Mouse (Mus musculus): ENCODE results near the gene P3h3. TPM values are rescaled to one million over a fixed set of nuclear protein-coding genes. Genes with fewer than 3 reads are reported as not detected.
A peak's percentile ranks its signal among the peaks of the same experiment; 100 is the strongest.
"Not testable (repeated sequence)": the region's sequence is repeated elsewhere in the genome, so short reads cannot be mapped to it uniquely, and the experiment has no call there.

P3h3 gene
- total RNA-seq, 4 experiments from 2014 or later = 2.0 to 4.5 (median 3.3) TPM

DNA sequence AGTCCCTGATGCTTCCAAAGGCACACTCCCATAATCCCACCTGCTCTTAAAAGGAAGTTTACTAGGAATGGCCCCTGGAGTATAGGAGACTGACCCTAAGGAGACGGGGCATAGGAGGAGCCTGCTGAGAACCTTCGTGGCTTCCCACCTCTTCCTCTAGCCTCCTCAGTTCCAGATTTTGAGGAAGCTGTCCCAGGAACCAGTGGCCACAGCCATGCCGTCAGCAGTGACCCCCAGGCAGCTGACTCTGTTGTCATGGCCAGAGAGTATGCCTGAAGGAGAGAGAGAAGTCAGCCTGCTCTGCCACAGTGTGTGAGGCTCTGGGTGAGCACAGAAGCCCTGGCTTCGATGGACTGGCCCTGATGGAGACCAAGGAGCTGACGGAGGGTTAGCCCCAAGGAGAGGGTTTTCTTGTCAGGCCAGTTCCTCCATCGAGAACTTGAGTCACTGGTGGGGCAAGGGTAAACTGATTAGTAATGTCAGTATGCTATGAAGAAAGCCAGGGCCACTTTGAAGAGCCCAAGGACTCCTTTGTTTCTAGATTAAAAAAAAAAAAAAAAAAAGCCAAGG is 23.0 kb downstream of the P3h3 start:
- no peak for DNase-seq (ENCODE audit: low spot score in 2 of 2)

DNA sequence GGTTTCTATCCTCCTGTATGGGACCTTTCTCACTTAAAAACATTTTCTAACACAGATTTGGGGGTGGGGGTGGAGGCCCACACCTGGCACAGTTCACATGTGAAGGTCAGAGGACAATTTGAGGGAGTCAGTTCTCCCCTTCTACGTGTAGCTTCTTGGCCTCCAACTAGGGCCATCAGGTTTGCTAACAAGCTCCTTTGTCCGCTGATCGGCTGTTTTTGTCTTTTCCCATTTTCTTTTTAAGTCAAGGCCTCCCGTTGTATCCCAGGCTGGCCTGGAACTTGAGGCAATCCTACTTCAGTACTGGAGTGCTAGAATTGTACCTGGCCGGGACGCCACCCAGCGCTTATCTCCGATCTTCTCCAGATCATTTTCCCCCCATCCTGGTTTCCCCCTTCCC is 25.9 kb downstream of the P3h3 start:
- DNase-seq (ENCODE audit: low spot score in 2 of 2) = no peak

DNA sequence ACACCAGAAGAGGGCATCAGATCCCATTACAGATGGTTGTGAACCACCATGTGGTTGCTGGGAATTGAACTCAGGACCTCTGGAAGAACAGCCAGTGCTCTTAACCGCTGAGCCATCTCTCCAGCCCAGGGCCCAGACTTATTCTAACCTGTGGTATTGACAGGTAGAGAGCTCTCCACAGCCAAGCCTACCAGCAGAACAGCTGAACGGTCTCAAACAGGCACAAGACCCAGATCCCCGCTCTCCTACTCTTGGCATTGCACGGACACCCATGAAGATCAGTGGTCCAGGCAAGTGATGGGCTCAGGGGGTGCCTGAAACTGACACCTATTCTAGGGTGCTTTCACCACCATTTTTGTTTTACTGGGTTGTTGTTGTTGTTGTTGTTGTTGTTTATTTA is 26.4 kb downstream of the P3h3 start:
- not testable (repeated sequence) for DNase-seq (ENCODE audit: low spot score in 2 of 2)

DNA sequence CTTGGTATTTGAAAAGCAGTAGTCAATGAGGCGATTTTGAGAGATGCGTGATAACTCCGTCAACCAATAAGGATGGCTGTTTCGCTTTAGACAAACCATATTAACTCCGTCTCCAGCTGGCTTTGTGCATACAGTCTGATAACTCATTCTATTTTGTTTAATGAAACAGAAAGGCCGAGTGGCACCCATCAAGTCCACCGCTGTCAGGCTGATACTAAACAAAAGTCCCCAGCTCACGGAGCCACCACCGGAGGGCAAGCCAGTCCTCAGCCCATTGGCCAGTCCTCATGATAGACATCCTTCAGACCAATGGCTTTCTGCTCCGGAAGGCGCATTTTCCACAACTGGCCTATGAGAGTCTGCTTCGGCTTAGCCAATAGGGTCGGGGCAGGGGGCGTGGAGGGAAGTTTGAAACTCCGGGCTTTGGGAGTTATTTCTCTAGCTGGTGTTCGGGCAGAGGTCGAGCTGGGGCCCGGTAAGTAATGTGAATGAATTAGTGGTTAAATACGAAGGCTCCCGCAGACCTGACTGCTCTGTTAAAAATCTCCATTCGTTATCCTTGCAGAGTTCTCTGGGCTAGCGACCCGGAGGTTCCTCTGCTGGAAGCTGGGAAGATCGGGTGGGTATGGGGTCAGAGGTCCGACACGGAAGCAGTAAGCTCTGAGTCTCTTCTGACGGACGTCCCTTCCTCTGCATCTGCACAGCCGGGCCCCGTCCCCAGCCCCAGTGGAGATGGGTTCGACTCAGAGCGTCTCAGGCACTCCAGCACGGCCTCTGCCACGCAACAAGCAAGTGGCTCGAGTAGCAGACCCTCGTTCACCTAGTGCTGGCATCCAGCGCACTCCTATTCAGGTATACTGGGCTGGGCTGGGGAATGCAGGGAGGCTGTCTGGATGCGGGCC is 27.5 kb downstream of the P3h3 start:
- peak; percentile 89 to 91 for DNase-seq (ENCODE audit: low spot score in 2 of 2)

DNA sequence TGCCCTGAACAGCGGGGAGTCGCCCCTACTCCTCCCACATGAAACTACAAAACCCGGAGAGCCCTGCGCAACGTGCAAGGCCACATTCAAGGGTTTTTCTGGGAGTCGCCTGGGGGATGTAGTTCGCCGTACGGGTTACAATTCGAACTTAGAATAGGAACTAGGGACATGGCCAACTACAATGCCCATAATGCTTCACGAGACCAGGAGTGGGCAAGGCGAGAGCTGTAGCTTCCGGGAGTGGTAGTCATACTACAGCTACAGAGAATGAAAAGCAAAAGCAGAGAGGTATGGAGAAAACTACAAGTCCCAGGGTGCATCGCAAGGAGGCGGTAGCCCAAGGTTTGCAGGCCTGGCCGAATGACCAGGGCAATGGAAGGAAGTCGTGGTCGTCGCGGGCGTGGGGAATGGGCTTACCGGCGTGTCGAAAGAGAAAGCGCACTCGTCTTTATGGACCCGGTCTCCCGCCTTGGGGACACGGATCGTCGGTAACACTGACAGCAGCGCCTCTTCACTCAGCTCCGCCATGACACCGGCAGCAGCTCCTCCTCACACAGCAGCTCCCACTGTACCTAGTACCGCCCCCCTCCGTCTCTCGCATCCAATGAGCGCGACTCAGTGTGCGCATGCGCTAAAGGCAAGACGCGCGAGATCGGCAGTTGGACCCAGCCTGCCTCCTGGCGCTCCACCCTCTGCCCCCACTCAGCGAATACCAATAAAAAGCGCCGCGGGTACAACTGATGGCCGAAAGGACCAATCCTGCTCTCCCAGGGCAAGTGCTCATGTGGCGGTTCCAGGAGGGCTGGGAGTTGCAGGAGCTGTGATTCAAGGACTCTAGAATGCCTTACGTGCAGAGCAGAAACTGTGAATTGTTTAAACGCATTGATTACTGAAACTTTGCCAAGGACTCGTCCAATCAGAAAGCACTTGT is 28.4 kb downstream of the P3h3 start, which contains the start of the genes Usp5 and Cdca3:
TSS of gene Usp5 (minus strand) at position 617 of the 931 bp plus-strand sequence.
TSS of gene Cdca3 (plus strand) at position 680 of the 931 bp plus-strand sequence.
- peak; percentile 98 to 99 for DNase-seq (ENCODE audit: low spot score in 2 of 2)

DNA sequence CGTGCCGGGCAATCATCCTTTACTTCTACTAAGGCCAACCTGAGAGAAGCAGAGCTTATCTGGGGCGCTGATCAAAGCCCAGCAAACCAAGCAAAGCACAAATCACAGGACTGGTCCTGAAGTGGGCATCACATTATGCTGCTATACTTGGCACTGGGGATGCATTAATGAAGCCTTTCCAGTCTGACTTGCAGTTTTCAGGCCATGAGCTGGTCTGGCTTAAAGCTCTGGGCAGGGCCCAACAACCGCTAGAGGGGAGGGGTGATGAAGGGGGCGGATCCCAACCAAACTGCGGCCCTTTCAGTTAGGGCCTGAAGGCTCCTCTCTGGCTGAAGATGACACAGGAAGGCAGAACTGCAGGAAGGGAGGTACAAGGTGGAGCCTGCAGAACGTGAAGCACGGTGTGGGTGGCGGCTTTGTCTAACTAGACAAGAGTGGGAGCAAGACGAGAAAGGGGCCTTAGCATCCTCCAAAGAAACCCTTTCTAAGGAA is 29.4 kb downstream of the P3h3 start:
- no peak for DNase-seq (ENCODE audit: low spot score in 2 of 2)

DNA sequence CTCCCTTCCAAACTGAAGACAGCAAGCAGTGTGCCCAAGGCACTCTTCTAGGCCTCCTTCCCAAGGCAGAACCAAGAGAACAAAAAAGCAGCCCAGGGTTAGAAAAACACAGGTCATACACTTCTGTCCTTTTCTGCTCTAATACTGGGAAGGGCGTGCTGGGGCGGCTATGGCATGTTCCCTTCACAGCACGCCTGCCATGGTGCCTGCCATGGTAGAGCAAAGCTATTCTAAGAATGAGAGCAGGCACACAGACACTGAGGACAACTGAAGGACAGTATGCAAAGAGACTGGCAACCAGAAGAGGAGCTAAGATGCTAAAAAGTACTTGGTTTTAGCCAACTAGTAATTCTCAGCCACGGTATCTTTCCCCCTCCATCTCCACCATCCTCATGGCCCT is 35.5 kb downstream of the P3h3 start:
- no peak for DNase-seq (ENCODE audit: low spot score in 2 of 2)

DNA sequence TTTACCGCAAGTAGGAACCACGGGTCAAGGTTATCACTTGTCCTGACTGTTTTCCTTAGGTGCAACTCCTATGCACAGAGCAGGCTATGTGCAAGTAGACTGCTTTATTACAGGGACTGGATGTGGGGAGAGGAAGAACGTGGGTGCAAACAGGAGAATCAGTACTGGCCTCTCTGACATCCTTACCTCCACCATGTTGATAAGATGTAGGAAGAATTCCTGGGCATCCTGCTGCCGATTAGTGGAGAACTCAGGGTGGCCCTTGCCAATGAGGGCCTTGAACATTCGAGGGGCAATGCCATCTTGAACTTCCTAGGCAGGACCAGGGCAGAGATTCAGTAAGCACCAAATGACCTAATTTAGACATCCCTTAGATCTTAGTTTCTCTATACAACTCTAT is 36.7 kb downstream of the P3h3 start:
- DNase-seq (ENCODE audit: low spot score in 2 of 2) = no peak

DNA sequence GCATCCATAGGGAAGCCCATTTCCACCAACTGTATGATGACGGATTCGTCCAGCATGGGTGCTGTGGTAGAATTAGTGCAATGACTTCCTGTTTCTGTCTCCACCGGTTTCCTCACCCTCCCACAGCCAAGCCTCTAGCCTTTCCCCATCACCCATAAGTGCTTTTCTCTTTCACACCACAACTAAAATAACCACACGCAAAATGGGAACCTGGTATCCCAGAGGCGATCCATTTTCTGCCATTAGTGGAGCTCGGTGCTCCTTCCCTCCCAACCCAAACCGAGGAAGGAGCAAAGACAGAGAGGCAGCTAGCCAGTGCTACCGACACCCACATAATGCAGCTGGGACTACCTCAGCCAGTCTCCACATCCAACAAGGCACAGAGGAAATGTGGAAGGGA is 39.6 kb downstream of the P3h3 start:
- DNase-seq (ENCODE audit: low spot score in 2 of 2) = no peak

DNA sequence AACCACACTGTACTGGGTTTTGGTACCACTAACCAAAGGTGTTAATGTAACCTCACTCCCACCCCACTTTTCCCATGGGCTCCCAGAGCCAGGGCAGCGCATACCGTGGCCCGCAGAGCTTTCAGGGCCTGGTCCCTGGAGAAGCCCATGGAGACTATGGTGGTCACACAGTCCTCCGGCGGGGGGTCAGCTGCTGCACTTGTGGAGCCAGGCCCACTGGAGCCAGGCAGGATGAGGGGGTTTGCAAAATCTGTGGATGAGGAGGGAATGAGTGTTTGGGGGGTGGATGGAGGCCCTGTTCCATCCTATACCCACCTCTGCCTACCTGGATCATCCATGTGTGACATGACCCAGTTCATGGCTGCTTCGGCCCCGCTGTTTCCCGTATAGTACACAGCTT is 40.0 kb downstream of the P3h3 start:
- DNase-seq (ENCODE audit: low spot score in 2 of 2) = no peak

DNA sequence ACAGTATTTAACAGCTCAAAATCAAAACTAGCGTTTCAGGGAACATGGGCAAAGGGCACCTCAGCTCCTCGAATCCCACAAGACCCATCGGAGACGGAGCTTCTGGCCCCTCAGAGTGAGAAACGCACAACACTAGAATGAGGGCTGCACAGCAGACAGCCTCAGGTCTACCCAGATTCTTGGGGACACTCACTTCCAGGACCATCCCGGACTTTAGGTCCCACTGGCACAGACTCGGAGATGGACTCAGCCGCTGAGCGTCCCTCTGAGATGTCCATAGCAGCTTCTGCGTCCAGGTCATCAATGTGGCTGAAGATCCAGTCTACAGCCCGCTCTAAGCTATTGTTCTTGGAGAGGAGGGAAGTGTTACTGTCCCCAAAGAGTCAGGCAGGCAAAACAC is 40.4 kb downstream of the P3h3 start:
- DNase-seq (ENCODE audit: low spot score in 2 of 2) = no peak

DNA sequence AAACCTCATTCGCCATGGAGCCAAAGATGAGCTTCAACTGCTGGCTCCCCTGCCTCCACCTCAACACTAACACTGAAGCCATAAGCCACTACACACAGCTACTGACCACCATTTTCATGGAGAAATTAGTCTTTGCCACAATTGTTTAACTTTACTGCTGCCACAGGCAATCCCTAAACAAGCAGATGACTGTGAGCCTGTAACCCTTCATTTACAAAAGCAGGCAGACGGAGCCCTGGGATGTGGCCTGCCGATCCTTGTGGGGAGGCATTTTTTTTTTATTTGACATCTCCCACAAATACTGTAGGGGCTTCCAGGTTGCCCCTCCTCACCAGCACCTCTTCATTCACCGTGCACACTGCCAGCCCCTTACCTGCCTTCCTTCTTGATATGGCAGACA is 40.9 kb downstream of the P3h3 start:
- DNase-seq (ENCODE audit: low spot score in 2 of 2) = no peak

DNA sequence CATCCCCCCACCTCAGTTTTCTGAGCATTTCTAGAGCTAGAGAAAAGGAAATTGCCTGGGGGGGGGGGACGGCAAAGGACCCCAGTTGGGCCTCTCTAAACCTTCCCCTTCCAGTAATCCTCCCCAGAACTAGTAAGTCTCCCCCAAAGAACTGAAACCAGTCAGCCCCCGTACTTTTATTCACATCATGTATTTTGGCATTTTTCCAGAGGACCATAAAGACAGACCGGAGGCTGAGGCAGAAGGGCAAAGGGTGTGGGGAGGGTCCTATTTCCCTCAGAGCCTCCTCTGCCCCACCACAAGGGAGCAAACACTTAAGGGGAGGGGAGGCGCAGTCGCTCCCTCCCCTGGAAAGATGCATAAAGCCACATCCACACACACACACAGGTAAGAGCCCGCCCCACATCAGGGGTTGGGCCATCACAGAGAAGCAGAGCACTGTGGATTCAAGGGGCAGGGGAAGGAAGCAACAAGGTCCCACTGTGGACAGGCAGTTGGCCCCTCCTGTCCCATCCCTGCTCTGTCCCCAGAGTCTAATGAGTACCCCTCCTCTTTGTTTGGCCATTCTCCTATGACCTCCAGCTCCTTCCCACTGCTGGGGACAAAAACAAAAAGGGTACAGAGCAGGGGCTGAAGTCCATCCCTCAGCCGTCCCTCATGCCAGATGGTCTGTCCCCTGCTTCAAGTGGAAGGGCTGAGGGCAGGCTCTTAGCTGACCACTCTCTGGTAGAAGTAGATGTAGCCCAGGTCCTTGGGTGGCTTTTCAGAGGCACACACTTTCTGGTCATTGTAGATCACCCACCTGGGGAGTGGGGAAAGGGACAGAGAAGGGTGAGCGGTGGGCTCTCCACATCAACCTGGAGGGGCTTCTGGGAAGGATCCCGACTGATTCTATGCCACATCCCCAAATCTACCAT is 42.4 kb downstream of the P3h3 start:
- no peak for DNase-seq (ENCODE audit: low spot score in 2 of 2)

DNA sequence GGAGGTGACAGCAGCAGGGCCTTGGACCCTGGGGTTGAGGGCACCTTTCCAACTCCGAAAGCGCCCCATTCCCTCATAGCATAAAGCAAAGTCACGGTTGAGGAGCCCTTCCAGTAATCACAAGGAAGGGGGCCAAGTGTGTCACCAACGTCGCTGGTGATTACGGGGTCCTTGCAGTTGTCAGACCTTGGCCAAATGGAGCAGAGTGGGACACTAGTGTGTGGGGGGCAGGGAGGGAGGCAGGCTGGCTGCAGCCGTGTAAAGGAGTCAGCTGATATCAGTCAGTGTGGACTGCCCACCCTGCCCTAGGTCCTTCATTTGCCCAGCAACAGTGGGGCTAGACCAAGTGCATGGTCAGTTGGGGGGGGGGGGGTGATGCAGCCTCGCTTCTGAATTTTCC is 43.1 kb downstream of the P3h3 start:
- DNase-seq (ENCODE audit: low spot score in 2 of 2) = no peak

DNA sequence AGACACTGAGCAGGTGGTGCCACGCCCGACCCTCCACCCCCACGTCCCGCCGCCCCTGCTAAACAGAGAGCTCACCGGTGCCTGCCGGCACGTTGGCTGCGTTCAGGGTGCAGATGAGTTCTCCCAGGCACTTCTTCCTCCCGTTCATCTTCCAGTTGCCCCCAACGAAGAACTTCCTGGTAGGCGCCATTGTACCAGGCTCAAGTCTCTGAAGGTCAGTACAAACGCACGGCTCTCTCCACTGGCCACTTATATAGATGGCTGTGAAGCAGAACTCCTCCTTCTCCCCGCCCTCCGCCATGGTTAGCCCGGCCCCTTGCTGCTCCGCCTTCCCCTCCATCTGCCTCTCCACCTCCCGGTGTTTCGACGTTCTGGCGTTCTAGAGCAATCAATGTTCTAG is 43.6 kb downstream of the P3h3 start, which contains the start of gene Tpi1:
TSS of gene Tpi1 (minus strand) at position 364 of the 400 bp plus-strand sequence.
- DNase-seq (ENCODE audit: low spot score in 2 of 2) = peak; percentile 89

DNA sequence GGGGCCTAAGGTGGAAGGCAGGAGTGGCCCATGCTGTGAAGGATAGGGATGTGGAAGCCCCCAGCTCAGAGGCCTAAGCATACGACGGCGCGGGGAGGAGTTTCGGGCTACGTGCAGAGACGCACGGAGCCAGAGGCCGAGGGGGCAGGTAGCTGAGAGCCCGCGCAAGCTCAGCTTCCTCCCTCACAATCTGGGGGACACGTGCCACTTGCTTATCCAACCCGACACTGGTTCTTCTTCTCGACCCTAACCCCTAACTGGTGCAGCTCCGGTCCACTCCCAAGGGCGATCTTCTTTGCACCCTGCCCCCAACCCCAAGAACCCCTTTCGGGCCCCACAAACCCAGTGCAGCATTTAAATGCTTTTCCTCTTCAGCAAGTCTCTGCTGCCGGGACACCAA is 44.1 kb downstream of the P3h3 start:
- DNase-seq (ENCODE audit: low spot score in 2 of 2) = peak; percentile 63 to 76

DNA sequence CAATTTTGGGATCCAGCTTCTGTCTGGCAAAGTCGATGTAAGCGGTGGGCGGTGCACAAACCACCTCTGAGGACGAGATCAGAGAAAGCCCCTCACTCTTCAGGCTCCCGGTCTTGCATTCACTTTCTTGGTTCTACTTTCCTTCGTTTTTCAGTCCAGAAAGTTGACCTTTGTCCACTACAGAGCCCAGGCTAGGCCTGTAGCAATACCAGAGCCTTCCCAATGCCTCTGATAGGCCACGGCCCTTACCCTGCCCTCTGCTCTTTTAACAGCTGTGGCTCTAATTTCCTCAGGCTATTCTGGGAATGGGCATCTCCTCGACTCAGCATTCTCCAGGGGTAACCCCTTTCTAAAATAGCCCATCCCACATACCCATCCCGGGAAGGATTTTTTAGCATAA is 44.7 kb downstream of the P3h3 start:
- DNase-seq (ENCODE audit: low spot score in 2 of 2) = peak; percentile 51 to 67

DNA sequence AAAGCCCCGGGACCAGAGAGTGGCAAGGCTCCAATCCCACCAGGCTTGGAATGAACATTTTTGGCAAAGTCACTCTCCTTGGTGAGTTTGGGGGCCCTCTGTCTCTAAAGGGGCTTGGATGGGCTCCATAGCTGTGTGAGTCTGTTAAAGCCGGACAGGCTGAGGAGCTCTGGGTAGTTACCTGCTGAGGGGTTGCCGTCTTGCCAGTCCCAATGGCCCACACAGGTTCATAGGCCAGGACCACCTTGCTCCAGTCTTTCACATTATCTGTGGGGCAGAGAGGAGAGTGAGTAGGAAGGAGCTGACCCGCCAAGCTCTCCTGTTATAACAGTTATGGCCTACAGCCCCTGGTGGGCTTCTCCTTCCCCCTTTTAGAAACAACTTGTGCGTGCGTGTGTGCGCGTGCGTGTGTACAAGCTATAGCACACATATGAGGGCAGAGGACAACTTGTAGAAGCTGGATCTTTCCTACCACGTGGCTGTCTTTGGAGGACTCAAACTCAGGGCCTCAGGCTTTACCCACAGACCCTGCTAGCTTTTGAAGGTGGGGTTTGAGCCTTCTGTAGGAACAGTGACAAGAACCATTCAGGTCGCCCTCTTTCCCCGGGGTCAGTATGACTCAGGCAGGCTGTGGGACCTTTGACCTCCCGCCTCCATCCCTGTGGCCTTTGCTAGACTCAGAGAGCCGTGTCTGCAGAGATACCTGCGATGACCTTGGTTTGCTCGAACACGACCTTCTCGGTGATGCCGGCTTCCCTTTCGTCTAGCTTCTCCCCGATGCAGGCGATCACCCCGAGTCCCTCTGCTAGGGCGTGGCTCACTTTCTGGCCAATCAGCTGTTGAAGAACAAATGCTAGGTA is 45.6 kb downstream of the P3h3 start:
- no peak for DNase-seq (ENCODE audit: low spot score in 2 of 2)

DNA sequence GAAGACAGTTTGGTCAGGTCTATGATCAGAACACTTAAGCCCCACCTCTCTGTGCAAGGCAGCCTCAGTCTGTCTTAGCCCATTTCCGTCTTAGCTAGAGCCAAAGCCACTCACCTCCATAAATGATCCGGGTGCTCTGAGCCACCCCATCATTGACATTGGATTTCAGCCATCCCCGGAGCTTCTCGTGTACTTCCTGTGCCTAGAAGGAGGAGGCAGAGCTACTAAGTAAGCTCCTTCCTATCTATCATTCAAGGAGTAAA is 46.2 kb downstream of the P3h3 start:
- no peak for DNase-seq (ENCODE audit: low spot score in 2 of 2)

Data from gastrocnemius, adult 8-10 months (tissue).